Mouse (Mus musculus) right cerebral cortex, postnatal 10 days (tissue): ENCODE measurements around the gene Clec12b.

ENCODE experiments used
- DNase-seq, 2 experiments: peaks; one replicate each; pipeline ENCODE4 v3.0.0; 2021; ENCODE audit warnings: low spot score in 2 of 2

The Clec12b gene

DNA sequence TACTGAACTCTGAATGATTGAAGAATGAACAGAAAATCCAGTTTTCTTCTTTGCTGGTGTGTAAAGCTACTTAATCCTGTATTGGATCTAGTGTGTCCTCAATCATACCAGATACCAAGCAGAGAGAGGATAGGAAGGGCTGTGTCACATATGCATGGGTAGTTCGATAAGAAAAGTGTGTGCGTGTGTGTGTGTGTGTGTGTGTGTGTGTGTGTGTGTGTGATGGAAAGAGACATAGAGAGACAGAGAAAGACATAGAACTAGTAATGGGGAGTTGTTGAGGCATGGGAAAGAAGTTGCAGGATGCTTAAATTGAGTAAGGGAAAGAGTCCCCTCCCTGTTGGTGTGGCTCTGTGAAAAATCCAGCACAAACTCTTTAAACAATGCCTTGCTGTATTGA, at the start of gene Clec12b:
Gene Clec12b (minus strand): TSS at position 101 of the 400 bp plus-strand sequence.
- DNase-seq = no peak

DNA sequence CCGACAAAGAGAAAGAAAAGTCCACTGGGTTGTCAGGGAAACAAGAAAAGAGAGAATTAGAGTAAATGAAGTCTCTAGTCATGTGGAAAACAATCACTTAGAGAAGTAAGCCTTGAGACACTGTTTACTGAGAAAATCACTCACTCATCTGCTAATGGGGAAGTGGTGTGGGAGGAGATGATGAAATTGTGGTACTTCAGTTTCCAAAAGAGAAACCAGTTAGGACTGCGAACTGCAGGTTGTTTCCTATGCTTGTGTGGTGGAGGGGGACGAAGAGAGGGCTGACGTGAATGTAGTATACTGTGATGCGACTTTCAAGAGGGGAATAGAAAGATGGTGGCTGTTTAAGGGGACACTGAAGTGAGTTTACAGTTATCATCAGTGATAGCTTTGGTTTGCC, 48.6 kb upstream of the Clec12b start:
- DNase-seq = no peak

DNA sequence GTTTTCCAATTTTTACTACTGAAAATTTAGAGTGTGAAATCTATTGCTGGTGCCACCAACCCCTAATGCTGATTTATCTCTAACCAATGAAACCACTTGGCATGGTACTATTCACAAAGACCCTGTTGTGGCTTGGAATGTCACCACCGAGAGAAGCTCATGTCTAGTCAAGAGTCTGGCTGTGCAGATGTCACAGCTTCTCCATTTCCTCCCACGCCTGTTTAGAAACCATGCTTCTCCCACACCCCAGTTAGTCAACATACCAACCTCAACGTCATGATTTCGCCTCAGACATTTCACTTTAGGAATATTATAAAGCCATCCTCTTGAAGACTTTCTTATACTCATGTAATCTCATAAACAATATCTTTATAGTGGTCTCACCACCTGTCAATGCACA, 41.6 kb upstream of the Clec12b start:
- DNase-seq = no peak

DNA sequence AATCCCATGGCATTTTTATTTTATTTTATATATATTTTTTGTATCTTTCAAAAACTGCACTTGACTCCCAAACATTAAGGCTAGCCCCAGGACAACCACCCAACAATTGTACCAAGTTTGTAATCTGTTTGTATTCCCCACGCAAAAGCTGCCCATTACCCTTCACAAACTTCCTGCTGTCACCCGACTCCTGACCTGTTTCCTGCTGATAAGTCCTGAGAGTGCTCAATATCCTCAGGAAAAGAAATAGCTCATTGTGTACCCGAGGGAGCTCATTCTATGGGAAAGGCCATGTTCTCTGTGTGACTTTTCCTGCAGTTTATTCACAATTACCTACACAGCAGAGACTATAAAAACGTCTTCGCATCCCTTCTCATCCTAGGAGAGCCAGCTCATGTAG, 40.1 kb upstream of the Clec12b start:
- no peak for DNase-seq

DNA sequence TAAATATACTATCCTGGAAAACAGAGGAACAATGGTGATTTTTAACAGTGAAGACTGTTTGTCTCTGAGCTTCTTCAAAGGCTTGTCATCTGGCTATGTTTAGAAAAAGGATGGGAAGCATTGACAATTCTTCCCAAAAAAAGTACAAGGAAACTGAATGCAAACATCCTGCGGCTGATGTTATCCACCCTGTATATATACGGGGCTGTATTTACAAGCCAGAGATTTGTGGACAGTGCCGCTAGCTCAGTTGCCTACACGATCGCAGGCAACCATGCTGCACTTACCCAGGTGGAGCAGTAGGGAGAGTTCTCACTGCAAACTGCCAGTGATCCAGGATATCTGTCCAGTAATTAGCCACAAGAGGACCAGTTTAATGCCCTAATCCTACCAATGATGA, 39.5 kb upstream of the Clec12b start:
- DNase-seq = no peak

DNA sequence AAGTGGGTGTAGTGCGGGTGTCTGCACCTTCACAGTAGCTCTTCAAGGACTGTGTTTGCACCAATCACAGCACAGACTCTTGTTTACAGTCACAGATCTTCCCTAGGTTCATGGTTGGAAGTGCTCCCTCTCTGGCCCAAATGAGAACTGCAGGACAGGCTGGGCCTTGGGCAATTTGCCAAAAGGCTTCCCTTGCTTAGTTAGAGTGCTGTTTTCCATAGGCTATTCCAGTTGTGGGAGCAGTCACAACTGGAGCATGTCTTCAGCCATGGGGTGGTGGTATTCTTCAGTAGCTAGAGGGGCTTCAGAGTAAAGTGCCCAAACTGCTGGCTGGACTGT, 38.0 kb upstream of the Clec12b start:
- peak; percentile 59 to 61 for DNase-seq

DNA sequence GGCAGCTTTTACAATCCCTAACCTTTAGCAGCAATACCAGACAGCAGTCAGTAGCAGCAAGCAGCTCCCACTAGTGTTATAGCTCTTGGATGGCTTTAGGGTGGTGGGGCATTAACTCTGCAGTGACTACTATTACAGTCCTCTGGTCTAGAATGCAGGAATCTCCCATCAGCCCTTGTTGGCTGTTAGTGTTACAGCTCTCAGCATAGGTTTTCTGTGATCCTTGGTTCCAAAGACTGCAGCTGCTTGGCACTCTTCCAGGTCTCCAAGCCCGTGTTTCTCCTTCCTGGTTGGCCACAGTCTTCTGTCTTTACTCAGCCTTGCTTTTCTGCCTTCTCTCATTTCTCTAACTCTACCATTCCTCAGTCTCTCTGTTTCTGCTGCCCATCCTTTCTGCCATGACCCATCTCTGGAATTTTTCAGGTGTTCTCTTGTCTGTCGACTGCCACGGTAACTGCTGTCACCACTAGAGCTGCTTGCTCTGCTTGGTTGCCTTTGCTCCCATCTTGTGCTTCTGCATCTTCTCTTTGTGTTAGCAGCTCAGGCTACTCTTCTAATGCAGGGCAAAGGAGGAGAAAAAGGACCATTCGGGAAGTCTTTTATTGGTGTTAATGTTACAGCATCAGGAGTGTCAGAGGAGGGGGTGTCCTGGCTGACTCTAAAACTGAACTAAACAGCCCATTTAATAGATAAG, 37.5 kb upstream of the Clec12b start:
- DNase-seq = peak; percentile 26 to 28

DNA sequence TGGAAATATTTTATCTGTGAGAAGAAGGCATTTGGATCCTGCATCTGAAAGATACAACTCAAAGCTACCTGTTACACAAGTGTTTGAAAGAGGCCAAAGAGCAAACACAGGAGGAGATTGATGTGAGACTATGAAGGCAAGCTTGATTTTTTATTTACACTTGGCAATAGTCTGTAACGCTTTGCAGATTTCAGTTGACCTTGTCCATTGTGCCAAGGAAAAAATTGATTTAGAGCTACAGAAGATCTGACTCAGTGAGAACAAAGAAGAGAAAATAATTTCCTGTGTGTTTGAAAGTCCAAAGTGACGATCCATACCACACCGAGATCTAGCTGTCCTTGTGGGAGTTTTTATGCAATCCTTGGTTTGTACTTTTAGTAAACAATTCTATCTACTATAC, 36.6 kb upstream of the Clec12b start:
- DNase-seq = no peak

DNA sequence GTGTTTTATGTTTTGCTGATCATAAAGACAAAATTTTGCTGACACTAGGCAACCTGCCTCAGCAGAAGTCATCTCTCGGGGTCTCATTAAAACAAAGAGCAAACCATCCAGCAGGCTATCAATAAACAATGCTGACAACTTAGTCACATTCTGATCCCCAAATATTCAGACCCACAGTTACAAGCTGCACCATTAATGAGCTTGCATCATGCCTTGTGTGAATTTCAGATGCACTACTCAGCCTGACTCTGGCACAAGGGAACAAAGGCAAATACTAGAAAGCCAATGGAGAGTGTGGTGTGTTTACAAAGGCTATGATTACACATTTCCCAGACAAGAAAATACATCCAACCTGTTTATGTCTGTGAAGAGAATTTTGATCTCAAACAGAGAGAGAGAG, 28.5 kb upstream of the Clec12b start:
- no peak for DNase-seq

DNA sequence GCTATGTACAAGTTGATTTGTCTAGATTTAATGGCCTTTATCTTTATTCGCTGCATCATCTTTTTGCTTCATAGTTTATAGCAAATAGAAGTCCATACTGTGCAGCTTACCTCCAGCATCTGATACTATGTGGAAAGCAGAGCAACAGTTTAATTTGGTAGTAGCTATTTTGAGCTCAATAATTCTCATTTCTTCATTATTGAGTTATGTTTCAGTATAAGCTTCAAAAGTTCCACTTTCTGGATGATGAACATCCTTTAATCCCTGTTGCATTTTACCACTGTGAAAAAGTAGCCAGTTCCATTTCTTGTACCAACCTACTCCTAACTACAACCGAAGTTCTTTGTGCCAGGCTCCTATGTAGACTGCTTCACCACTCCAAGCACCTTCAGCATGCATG, 22.9 kb upstream of the Clec12b start, which contains the start of gene Clec9a:
Gene Clec9a (plus strand): TSS at position 301 of the 400 bp plus-strand sequence.
- DNase-seq = no peak

DNA sequence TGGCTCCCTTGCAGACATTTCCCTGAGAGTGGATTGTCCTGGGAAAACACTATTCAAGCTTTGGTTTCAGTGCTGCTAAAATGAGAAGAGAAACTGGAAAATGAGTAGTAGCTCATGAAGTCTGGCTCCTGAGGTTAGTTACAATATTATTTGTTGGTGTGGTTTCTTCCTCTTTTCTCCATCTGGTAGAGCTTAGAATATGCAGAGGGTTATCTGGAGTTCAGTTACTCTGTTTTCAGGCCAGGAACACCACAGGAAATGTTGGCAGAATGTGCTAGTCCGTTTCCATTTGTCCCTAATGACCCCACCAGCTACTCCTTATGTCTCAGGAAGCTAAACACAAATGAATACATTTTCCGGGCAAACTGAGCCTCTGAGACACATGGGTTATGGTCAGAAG, 21.6 kb upstream of the Clec12b start:
- DNase-seq = no peak

DNA sequence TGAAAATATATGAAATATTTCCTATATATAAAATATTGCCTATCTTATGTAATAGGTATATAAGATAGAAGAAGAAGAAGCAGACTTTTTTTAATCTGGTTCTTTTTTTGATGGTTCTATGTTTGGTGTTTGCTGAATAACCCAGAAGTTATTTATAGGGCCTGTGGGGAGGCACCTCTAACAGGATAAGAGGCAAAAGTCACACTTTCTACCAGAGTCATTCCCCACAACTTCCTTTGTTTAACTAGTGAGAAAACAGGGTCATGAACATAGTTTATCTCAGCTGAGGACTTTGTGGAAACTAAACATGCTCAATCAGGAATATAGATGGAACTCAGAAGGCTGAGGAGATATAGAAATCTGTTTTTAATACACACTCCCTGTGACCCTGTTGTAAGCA, 20.3 kb upstream of the Clec12b start:
- DNase-seq = no peak

DNA sequence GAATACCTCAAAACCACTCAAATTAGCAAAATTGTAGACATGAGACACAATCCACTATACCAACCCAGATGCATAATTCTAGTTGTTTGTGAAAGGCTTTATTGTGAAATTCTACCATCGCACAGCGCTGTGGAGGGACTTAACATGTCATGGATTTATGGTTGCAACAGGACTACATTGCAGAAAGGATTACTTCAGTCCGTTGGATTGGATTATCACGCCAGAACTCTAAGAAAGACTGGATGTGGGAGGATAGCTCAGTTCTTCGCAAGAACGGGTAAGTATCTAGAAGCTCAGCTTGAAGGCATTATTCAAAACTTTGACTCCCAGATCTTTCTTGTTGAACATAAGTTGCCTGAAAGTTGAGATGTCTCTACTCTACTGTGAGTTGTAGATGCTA, 17.7 kb upstream of the Clec12b start:
- no peak for DNase-seq

DNA sequence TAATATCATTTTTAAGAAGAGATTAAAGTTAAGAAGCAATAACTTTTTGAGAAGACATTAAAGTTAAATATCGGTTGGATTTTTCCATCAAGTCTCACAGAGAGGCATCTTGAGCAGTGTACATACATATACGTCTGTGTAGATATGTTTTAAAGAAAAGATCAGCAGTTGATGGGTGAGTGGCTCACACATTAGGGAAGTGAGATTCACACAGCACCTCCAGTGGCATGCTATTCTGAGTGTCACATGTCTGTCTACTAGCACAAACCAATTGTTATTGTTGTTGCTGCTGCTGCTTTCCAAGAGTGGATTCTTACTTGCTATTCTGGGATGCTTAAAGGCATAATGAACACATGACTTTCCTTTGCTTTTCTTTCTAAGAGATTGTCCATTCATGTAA, 16.7 kb upstream of the Clec12b start:
- DNase-seq = no peak

DNA sequence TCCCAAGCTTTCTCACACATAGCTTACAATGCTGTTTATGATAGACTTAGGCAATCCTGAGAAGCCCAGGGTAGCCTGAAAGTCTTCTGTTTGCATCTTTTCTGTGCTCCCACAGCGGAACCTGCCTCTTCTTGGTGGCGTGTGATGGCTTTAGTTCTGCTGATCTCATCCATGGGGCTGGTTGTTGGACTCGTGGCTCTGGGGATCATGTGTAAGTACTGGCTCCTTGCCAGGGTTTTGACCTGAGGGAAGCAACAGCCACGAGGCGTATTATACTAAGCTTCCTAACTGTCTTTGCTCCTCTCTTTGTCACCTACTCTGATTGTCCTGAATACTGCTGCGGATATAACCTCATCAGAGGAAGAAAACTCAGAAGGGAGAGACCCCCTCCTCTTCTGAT, 14.3 kb upstream of the Clec12b start:
- peak in 1 of 2 experiments; percentile 20 for DNase-seq

DNA sequence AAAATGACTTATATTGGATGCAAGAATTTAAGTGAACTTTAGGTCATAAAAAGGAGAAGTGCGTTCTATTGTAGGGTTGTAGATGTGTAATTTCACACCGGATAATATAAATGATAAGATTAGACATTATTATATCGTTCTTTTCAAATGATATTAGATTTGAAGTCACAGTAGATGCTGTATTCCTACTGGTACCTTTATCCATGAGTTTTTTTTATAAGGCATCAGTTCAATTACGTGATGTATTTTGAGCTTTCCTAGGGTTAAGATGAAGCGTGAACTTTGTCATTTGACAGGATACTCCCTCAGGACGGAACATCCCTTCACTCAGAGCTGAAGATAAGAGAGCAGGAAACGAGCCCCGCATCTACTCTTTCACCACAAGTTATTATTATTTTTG, 11.3 kb upstream of the Clec12b start, which contains the start of gene Clec1b:
Gene Clec1b (plus strand): TSS at position 301 of the 400 bp plus-strand sequence.
- no peak for DNase-seq

DNA sequence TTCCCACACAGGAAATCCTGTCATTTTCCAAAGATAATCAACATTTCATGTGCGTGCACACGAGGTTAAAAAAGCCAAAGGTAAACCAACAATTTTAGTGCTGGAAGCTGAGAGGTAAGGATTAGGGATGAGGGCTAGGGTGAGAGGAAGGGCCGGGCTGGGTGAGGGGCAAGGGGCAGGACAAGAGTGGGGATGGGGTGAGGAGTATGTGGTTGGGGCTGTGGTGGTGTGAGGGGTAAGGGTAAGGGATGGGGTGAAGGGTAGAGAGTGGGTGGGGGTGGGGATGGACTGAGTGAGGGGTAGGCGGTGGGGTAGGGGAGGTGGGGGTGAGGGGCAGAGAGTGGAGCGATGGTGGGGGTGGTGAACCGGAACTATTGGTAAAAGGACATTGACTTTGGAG, 8.1 kb upstream of the Clec12b start:
- DNase-seq = no peak

DNA sequence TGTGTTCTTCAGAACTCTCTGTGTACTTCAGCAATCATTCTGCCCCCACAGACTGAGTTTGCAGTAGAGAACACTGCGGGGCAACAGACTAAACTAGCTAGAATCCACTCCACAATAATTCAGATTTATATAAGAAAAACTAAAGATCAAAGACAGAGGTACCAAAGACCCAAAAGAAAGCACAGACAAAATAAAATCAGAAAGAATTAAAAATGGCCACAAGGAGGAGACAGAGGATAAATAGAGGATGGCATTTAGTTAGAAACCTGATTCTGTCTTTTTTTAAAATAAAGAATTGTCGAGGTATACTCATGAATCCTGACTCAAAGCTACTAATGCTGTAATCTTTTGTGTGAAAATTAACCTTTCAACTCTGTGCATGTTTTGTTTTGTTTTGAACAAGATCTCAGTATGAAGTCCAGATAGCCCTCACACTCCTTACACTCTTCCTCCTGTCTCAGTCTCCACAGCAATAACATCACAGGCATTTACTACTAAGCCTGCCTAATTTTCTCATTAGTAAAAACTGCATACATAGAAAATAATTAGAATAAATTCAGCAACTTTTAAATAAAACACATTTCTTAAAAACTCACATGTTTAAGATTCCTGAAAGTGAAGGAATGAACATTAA, 7.5 kb upstream of the Clec12b start:
- no peak for DNase-seq

DNA sequence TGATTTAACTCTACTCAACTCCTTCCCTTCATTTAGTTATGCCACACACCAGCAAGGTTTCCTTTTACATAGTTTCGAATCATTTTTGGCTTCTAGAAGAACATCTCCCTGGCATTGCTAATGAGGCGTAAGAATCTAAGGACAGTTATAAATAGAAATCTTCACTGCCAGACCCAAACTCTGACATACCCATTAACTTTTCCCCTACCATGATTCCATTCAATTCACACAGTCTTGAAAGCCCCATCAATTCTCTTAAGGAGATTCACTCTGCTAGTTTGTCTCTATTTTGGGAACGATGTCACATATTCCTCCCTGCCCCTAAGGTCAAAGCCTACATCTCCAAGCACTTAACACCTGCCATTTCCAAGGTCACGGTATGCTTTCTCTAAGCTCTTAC, 674 bp downstream of the Clec12b start:
- DNase-seq = no peak

DNA sequence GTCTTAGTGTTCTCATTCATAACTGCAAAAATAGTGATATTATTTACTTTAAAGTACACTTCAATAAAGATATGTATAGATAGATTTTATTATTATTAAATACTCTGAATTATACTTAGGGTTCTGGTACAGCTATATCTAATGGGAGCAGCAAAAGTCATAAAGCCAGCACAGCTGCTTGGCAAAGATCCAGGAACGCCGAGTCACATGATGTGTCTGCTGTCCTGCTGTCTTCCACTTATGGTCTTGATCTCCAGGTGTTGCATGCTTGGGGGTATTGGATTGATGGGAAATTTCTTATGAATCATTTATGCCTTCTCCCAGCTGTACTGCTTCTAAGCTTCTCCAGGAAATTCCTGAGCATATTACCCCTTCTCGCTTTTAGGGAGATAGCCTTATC, 2.2 kb downstream of the Clec12b start:
- peak in 1 of 2 experiments; percentile 21 for DNase-seq

DNA sequence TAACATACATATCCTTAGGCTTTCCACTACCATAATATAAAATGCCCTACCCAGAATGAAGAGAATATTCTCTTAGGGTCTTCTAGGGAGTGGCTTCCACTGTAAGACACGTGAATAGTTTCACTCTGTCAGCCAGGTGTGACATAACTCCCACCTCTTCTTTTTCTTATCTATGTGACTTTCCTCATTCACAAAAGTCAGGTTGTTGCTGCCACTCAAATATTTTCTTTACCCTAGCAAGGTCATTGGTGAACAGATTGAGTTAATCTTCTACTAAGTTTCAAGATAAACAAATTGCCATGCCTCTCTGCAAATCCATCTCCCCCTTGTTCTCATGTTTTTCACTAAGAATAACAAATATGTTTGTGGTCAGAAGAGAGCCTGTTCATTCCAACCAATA, 3.9 kb downstream of the Clec12b start:
- DNase-seq = no peak

DNA sequence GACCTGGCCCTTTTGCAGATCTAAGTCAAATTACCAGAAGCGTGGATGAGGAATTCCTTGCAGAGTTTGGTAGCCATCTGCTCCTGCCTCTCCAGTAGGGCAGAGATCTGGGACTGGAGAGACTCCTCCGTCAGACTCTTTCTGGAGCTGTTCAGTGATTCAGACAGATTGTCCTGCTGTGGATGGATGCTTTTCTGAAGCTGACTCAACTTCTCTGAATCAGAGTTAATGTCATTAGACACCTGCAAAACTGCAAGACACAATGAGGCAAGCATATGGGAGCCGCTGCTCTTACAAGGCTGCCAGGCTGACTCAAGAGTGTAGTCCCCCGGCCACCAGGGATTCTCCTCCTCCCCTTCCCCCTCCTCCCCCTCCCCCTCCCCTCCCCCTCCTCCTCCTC, 5.2 kb downstream of the Clec12b start:
- no peak for DNase-seq

DNA sequence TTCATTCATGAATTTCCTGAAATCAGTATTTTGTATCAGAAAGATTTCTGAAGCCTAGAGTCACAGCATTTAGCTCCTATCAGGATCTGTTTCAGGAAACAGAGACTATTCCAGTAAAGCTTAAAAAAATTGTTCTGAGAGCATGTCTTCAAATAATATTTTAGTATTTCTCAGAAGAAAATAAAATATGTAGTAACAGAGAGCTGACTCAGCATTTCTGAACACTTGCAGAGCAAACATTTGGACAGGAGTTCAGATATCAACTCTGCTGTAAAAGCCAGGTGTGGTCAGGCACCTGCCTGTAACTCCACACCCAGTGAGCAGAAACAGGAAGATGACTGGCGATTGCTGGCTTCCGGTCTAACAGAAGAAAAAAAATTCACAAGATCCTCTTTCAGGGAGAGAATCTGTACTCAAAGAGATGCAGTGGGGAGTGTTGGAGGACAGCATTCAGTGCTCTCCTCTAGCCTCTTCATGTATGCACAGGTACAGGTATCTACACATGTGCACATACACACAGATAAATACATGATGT, 10.7 kb downstream of the Clec12b start:
- no peak for DNase-seq
